Mouse (Mus musculus) erythroblast, embryonic 14.5 days (primary cell): ENCODE data around the gene P2rx3.

Experiments
- GATA1 ChIP-seq: IDR thresholded peaks from 2 replicates; pipeline ENCODE4 v1.6.1; 2012; ENCODE audit warnings: low read length, inconsistent platforms, mixed read lengths
- TAL1 ChIP-seq: IDR thresholded peaks from 3 replicates; pipeline ENCODE4 v1.6.1; 2012; ENCODE audit warnings: low read length, inconsistent platforms, mixed read lengths

GRCm38 (mm10) chr2:84964111-84964801 lies 73.0 kb downstream of the P2rx3 start:
- TF ChIP-seq TAL1 (no peak), GATA1 (no peak)
